15 mouse cellular contexts compared by ENCODE assay signal in genomic region chr4:150450081-150450691, GRCm38 (mm10).
A peak's percentile ranks its signal among the peaks of the same experiment; 100 is the strongest.
DNase-seq lines count a peak whose midpoint lies in the region; ATAC-seq and TF ChIP-seq lines count a peak whose summit lies in the region.
"Had no signal": no experiment of that assay in that cellular context is flagged by ENCODE, and none has a peak within 500 bp of the region (broad histone marks: within the 10 kb centered on the region; RNA-seq: fewer than 3 reads in every experiment).

No protein-coding gene starts in this region.

- H3K4me1 ChIP-seq in hindbrain, embryonic 12.5 days: peaks cover 59% of the 10 kb centered on the region
- H3K4me1 ChIP-seq in hindbrain, embryonic 11.5 days (replicated peaks; ENCODE audit: control insufficient read depth, insufficient read depth, low read length): 0 out of 2 replicates have a peak, but pooled peaks cover 3% of the 10 kb centered on the region

- no peak for DNase-seq in hindbrain, embryonic 11.5 days (ENCODE audit: low spot score)
- peak; percentile 50 for DNase-seq in brain, embryonic 14.5 days (ENCODE audit: low read depth)
- no peak for DNase-seq in cerebellum, adult 11 months
- DNase-seq in thymus, adult 18-20 months: no peak
- DNase-seq: cerebellum, postnatal 10 days; heart, adult 18-20 months; heart, postnatal 14 days; kidney, adult 2 months; lung, postnatal 4 days; retina, postnatal 1 day had no signal

- no peak for ATAC-seq in hindbrain, embryonic 12.5 days (ENCODE audit: low FRiP score)
- ATAC-seq in hindbrain, embryonic 11.5 days (ENCODE audit: low FRiP score): no peak
- peak; percentile 68 for ATAC-seq in megakaryocyte, adult 5-6 weeks (ENCODE audit: poor library complexity, severe bottlenecking)
- no peak for ATAC-seq in erythroblast, adult 5-6 weeks (replicated peaks; ENCODE audit: low FRiP score, poor library complexity, severe bottlenecking)

- H3K79me2 ChIP-seq in C2C12 (ENCODE audit: control insufficient read depth, insufficient read depth): peaks cover 95% of the 10 kb centered on the region

- no peaks in the 10 kb centered on the region for H3K27me3 ChIP-seq in hindbrain, embryonic 12.5 days
- no peaks in the 10 kb centered on the region for H3K27me3 ChIP-seq in hindbrain, embryonic 11.5 days (ENCODE audit: control insufficient read depth, insufficient read depth, low read length)
- H3K27me3 ChIP-seq in C2C12 (ENCODE audit: control insufficient read depth, insufficient read depth, insufficient read length): no peaks in the 10 kb centered on the region
- H3K27me3 ChIP-seq: liver, embryonic 15.5 days had no signal

- H3K9me3 ChIP-seq in hindbrain, embryonic 12.5 days (replicated peaks): no peaks in the 10 kb centered on the region
- H3K9me3 ChIP-seq in hindbrain, embryonic 11.5 days (ENCODE audit: control insufficient read depth, low read length): no peaks in the 10 kb centered on the region
- H3K9me3 ChIP-seq: liver, embryonic 15.5 days had no signal

- H3ac ChIP-seq in C2C12 (ENCODE audit: control insufficient read depth, insufficient read length, low read depth): no peak overlapping the region

- H3K27ac ChIP-seq in hindbrain, embryonic 12.5 days: peak overlapping the region; percentile 41; the same call in 1 of the 2 replicates
- no peak overlapping the region for H3K27ac ChIP-seq in hindbrain, embryonic 11.5 days (ENCODE audit: low read depth, low read length)
- H3K27ac ChIP-seq: liver, embryonic 15.5 days had no signal

- TF ChIP-seq POLR2A in brain, embryonic 14.5 days (IDR thresholded peaks at IDR 0.05; ENCODE audit: borderline replicate concordance, extremely low read depth, insufficient read depth, insufficient read length, poor library complexity, severe bottlenecking): no peak

- H3K9ac ChIP-seq in hindbrain, embryonic 12.5 days: no peak overlapping the region
- no peak overlapping the region for H3K9ac ChIP-seq in hindbrain, embryonic 11.5 days (ENCODE audit: low read depth, low read length)
- H3K9ac ChIP-seq: liver, embryonic 15.5 days had no signal

- H3K4me2 ChIP-seq in hindbrain, embryonic 12.5 days (replicated peaks): no peak overlapping the region
- no peak overlapping the region for H3K4me2 ChIP-seq in hindbrain, embryonic 11.5 days (replicated peaks; ENCODE audit: low read depth, low read length)
- H3K4me2 ChIP-seq: liver, embryonic 15.5 days had no signal

- H3K4me3 ChIP-seq in hindbrain, embryonic 12.5 days: no peak overlapping the region
- no peak overlapping the region for H3K4me3 ChIP-seq in hindbrain, embryonic 11.5 days (ENCODE audit: low read depth, low read length)
- no peak overlapping the region for H3K4me3 ChIP-seq in C2C12 (ENCODE audit: insufficient read depth, poor library complexity, severe bottlenecking)
- H3K4me3 ChIP-seq: liver, embryonic 15.5 days had no signal

- peaks cover 32% of the 10 kb centered on the region for H3K79me3 ChIP-seq in C2C12 (ENCODE audit: low read depth)

- H3K36me3 ChIP-seq in hindbrain, embryonic 12.5 days: no peaks in the 10 kb centered on the region
- no peaks in the 10 kb centered on the region for H3K36me3 ChIP-seq in hindbrain, embryonic 11.5 days (ENCODE audit: control insufficient read depth, insufficient read depth, low read length)
- peaks cover 3% of the 10 kb centered on the region for H3K36me3 ChIP-seq in C2C12 (ENCODE audit: control insufficient read depth, insufficient read depth)
- H3K36me3 ChIP-seq: liver, embryonic 15.5 days had no signal

- WGBS in hindbrain, embryonic 12.5 days: 70% methylated on average over 6 of the region's 6 CpGs
- 80% methylated on average over 6 of the region's 6 CpGs for WGBS in hindbrain, embryonic 11.5 days

- no peak for TF ChIP-seq CTCF in C2C12 (IDR thresholded peaks at IDR 0.05; ENCODE audit: control insufficient read depth, insufficient read depth, insufficient read length)
- no peak for TF ChIP-seq CTCF in brain, embryonic 14.5 days (IDR thresholded peaks at IDR 0.05; ENCODE audit: borderline replicate concordance, extremely low read depth, insufficient read depth, insufficient read length)

TF ChIP-seq in C2C12, 6 proteins besides CTCF, POLR2A, EP300 and RAD21:
- no peak for TF ChIP-seq FOSL1 (IDR thresholded peaks at IDR 0.05; ENCODE audit: insufficient read depth, low read length, poor library complexity, severe bottlenecking)
- TF ChIP-seq MAX (IDR thresholded peaks at IDR 0.05): no peak
- no peak for TF ChIP-seq USF1 (IDR thresholded peaks at IDR 0.05; ENCODE audit: low read depth)
- TF ChIP-seq CEBPB (IDR thresholded peaks at IDR 0.05; ENCODE audit: low read depth): peak; percentile 95
- no peak for TF ChIP-seq MYOG (IDR thresholded peaks at IDR 0.05; ENCODE audit: control insufficient read depth, extremely low read depth, insufficient read length)
- peak; percentile 6 for TF ChIP-seq MYOD1 (IDR thresholded peaks at IDR 0.05; ENCODE audit: control insufficient read depth, insufficient read length, low read depth)
